Mouse (Mus musculus): ENCODE measurements around the gene Hoxa3. TPM values are rescaled to one million over a fixed set of nuclear protein-coding genes. Genes with fewer than 3 reads are reported as not detected.

Gene Hoxa3
- total and polyA plus RNA-seq, 3 experiments, result 0.08 to 0.38 (median 0.34) TPM

GRCm38 (mm10) chr6:52167736-52168161 is 45.4 kb downstream of the Hoxa3 start:
- no peaks in the 10 kb centered on the region for H3K27me3 ChIP-seq (replicated peaks)
- no peaks in the 10 kb centered on the region for H3K79me2 ChIP-seq (replicated peaks; ENCODE audit: control insufficient read depth, extremely low read depth, insufficient read depth, poor library complexity, severe bottlenecking)
- TF ChIP-seq ZNF384 (IDR thresholded peaks at IDR 0.05; ENCODE audit: low read depth, low read length), result no peak
- TF ChIP-seq MAFK (IDR thresholded peaks at IDR 0.05; ENCODE audit: insufficient replicate concordance, low read length), result no peak
- TF ChIP-seq HCFC1 (IDR thresholded peaks at IDR 0.05; ENCODE audit: low read depth, low read length), result no peak
- no peak for TF ChIP-seq MEF2A (IDR thresholded peaks at IDR 0.05; ENCODE audit: borderline replicate concordance, low read depth, low read length)
- TF ChIP-seq CHD1 (IDR thresholded peaks at IDR 0.05; ENCODE audit: low read depth, low read length), result no peak
- no peak for TF ChIP-seq BHLHE40 (IDR thresholded peaks at IDR 0.05; ENCODE audit: low read depth, low read length)
- peaks cover 3% of the 10 kb centered on the region for H3K9me3 ChIP-seq (replicated peaks; ENCODE audit: low read length)
- H3K36me3 ChIP-seq (replicated peaks in 1 of 2; ENCODE audit: control insufficient read depth in 1 of 2, insufficient read depth in 1 of 2, low read length in 1 of 2), result peaks cover 9 to 47% of the 10 kb centered on the region in 2 experiments
- H3K4me3 ChIP-seq (replicated peaks in 1 of 3; ENCODE audit: low read depth in 2 of 3, low read length in 2 of 3, poor library complexity in 1 of 3), result no peak overlapping the region
- no peaks in the 10 kb centered on the region for H3K4me1 ChIP-seq (ENCODE audit: control insufficient read depth in 1 of 2, insufficient read depth in 2 of 2)
- H3K4me2 ChIP-seq (ENCODE audit: insufficient read depth, low read depth, poor library complexity, severe bottlenecking), result no peak overlapping the region
- DNase-seq (ENCODE audit: extremely low read depth), result no peak
- H3K9ac ChIP-seq (ENCODE audit: insufficient read depth, low read depth), result no peak overlapping the region
- H3K27ac ChIP-seq (ENCODE audit: insufficient read depth, low read depth), result no peak overlapping the region
- in situ Hi-C loops (cut with MboI; ENCODE audit: low pct_ligation_motif_present, low pct_unique_long_range_greater_than_20kb, low sequenced_read_pairs) (no loop called here), dilution Hi-C loops (cut with MboI; ENCODE audit: extremely low pct_ligation_motif_present, extremely low pct_unique_long_range_greater_than_20kb, low sequenced_read_pairs) (no loop called here)

DNA sequence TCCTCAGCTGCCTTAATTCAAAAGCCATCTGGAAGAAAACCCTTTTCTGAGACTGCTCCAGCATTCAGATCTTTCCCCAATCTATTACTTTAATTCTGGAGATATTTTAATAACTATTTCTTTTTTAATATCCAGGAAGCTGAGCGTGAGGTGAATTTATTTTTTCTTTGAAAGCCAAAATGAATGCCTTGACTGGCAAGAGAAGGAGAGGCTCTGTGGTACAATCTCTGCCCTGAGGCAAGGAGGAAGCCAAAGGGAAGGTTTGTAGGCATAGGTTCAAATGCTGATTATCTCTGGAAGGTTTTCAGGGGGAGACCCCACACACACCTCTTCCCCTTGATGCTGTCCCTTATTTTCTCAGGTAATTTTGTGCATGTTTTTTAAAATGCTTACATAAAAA is 46.0 kb downstream of the Hoxa3 start:
- H3K4me1 ChIP-seq (ENCODE audit: control insufficient read depth in 1 of 2, insufficient read depth in 2 of 2), result no peaks in the 10 kb centered on the region
- H3K9ac ChIP-seq (ENCODE audit: insufficient read depth, low read depth), result no peak overlapping the region
- dilution Hi-C loops (cut with MboI; ENCODE audit: extremely low pct_ligation_motif_present, extremely low pct_unique_long_range_greater_than_20kb, low sequenced_read_pairs), result no loop called here
- no peak for DNase-seq (ENCODE audit: extremely low read depth)
- no peak for TF ChIP-seq SMC3 (IDR thresholded peaks at IDR 0.05; ENCODE audit: low read depth, low read length)
- TF ChIP-seq KAT2A (IDR thresholded peaks at IDR 0.05; ENCODE audit: insufficient replicate concordance, low read length), result no peak
- no peak for TF ChIP-seq ZMIZ1 (IDR thresholded peaks at IDR 0.05; ENCODE audit: low read depth, low read length)
- no peak for TF ChIP-seq SIN3A (IDR thresholded peaks at IDR 0.05; ENCODE audit: low read length)
- no peak for TF ChIP-seq CHD1 (IDR thresholded peaks at IDR 0.05; ENCODE audit: low read depth, low read length)
- TF ChIP-seq HCFC1 (IDR thresholded peaks at IDR 0.05; ENCODE audit: low read depth, low read length), result no peak
- TF ChIP-seq MXI1 (IDR thresholded peaks at IDR 0.05; ENCODE audit: low read depth, low read length), result no peak
- no peak for TF ChIP-seq USF1 (IDR thresholded peaks at IDR 0.05; ENCODE audit: low read depth, low read length)
- no peak for TF ChIP-seq JUN (IDR thresholded peaks at IDR 0.05; ENCODE audit: insufficient read depth, low read depth, low read length)
- no peak for TF ChIP-seq TBP (conservative IDR thresholded peaks at IDR 0.05; ENCODE audit: low read depth, low read length)
- TF ChIP-seq BHLHE40 (IDR thresholded peaks at IDR 0.05; ENCODE audit: low read depth, low read length), result no peak
- no peak for TF ChIP-seq MYC (IDR thresholded peaks at IDR 0.05; ENCODE audit: low read depth, low read length)
- no peak overlapping the region for H3K27ac ChIP-seq (ENCODE audit: insufficient read depth, low read depth)
- H3K4me2 ChIP-seq (ENCODE audit: insufficient read depth, low read depth, poor library complexity, severe bottlenecking), result no peak overlapping the region
- no peaks in the 10 kb centered on the region for H3K9me3 ChIP-seq (replicated peaks; ENCODE audit: low read length)
- no peak overlapping the region for H3K4me3 ChIP-seq (replicated peaks in 1 of 3; ENCODE audit: low read depth in 2 of 3, low read length in 2 of 3, poor library complexity in 1 of 3)
- H3K36me3 ChIP-seq (replicated peaks in 1 of 2; ENCODE audit: control insufficient read depth in 1 of 2, insufficient read depth in 1 of 2, low read length in 1 of 2), result peaks cover 9 to 45% of the 10 kb centered on the region in 2 experiments
- H3K79me2 ChIP-seq (replicated peaks; ENCODE audit: control insufficient read depth, extremely low read depth, insufficient read depth, poor library complexity, severe bottlenecking), result no peaks in the 10 kb centered on the region
- H3K27me3 ChIP-seq (replicated peaks), result no peaks in the 10 kb centered on the region
- in situ Hi-C loops (cut with MboI; ENCODE audit: low pct_ligation_motif_present, low pct_unique_long_range_greater_than_20kb, low sequenced_read_pairs), result no loop called here

Data from CH12.LX (cell line).